Mouse (Mus musculus) CD4-positive, CD25-positive, alpha-beta regulatory T cell, adult 4 months (primary cell): ENCODE results near the gene Hnrnpdl. TPM values are rescaled to one million over a fixed set of nuclear protein-coding genes. Genes with fewer than 3 reads are reported as not detected.

ENCODE experiments used
- ATAC-seq: one replicate; pipeline ENCODE4 v1.8.0; 2017
- polyA plus RNA-seq, 2 experiments: library from polyadenylated mRNA; unstranded; fragments of 100-300 nt; shearing (Covaris generic); gene quantifications; one replicate each; pipeline ENCODE4 v1.2.1; 2017

Gene Hnrnpdl
- polyA plus RNA-seq, 2 experiments from 2014 or later, result 120 to 126 TPM

GRCm38 (mm10) chr5:100046096-100046495 is 6.6 kb upstream of the Hnrnpdl start:
- ATAC-seq, result no peak

DNA sequence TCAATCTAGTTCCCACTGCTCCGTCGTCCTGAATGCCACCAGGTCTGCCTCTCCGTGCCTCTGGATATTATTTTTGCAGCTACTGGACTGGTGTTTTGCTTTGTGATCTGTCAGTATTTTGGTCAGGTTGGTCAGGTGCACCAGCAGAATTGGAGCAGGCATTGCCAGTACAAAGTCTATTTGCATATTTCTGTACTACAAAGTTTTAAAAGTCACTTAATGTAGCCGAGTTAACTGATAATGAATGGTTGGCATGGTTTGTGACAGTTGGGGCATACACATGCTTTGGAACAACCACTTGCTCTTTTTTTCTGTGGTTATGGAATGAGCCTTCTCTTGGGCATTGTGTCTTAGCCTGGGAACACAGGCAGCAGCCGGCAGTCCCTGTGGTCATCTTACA is 5.2 kb upstream of the Hnrnpdl start:
- no peak for ATAC-seq

DNA sequence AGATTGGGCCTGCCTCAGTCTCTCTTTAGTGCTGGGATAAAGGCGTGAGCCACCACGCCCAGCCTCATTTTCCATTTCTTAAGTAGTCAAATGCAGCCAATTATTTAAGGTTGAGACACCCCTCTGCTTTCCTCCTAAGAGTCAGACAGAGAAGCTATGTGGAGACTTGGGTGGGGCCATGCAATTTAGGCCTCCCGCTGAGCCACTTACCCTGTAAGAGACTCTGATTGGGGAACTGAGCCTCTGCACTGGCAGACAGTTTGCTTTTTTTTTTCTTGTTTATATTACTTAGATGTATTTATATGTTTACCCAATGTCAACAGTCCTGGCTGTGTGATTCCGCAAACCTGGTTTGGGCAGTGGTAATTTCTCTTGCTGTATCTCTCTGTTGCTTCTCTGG is 4.6 kb upstream of the Hnrnpdl start:
- ATAC-seq, result no peak

DNA sequence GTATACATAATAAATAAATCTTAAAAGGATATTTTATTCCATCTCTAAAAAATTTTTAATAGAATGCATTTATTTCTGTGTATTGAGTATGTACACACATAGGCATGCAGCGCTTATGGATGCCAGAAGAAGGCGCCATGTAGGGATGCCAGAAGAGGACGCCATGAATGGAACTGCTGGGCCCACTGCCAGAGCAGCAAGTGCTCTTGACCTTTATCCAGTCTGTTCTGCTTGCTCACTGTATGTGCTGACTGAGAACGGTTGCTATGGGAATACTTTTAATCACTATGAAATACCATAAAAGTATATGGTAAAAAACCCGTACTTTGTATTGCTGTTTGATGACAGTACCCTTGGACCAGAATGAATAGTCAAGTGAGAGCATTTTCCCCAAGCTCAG is 3.9 kb upstream of the Hnrnpdl start:
- ATAC-seq, result no peak

- no peak for ATAC-seq
Measured at GRCm38 (mm10) chr5:100042467-100042866, 3.0 kb upstream of the Hnrnpdl start.

- no peak for ATAC-seq
Measured at GRCm38 (mm10) chr5:100041272-100041671, 1.8 kb upstream of the Hnrnpdl start.

DNA sequence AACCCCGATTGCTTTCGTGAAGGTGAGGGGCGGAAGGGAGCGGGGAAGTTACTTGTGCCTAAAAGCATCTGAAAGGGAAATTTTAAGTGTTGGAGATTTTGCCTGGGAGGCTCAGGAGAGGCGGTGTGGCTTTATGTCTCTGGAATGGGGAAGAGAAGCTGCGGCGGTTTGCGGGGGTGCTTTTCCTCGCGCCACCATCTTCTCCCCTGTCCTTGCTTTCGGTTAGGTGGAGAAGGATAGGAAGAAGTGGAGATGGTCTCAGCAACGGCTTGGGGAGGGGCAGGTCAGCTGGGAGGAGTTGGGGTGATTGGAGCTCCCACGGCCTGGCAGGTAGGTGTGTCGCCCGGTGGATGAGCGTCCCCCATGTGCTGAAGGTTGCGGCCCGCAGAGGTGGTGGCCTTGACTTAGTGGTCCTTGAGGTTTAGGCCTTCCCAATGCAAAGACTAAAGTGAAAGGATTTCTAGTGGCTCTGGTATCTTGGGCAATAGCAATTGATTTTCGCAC is 869 bp upstream of the Hnrnpdl start:
- peak; percentile 4 for ATAC-seq

- peak; percentile 63 for ATAC-seq
Measured at GRCm38 (mm10) chr5:100038714-100039601, 506 bp downstream of the Hnrnpdl start.

DNA sequence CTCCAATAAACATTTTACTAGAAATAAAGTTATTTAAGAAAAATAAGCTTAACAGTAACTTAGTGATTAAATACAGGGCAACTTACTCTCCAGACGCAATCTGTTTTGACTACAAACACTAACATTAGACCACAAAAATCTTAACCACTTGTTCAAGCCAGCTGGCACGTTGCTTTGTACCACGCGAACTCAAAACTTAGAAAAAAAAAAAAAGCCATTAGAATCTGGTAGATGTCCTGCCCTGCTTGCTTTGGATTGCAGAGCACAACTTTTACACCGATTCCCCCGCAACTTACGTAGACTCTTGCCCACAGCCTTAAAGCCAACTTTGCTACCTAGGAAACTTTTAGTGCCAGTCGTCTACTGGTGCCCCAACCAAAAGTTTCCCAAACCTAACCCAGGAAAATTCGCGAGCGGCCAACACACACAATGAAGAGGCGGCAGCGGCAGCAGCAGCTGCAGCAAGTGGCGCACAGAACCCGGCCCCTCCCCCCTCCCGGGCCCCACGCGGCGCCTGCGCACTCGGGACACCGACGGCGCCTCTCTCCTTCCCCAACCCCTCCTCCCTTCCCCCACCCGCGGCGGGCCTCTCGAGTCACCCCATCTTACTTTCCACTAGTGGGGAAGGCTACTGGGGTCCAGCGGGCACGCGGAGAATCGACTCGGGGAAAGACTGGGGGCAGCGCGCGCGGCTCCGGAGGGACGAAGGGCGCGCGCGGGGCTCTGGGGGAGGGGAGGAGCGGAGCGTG is 1.3 kb downstream of the Hnrnpdl start:
- ATAC-seq, result peak; percentile 18

- ATAC-seq, result no peak
Measured at GRCm38 (mm10) chr5:100036681-100037080, 2.8 kb downstream of the Hnrnpdl start.

DNA sequence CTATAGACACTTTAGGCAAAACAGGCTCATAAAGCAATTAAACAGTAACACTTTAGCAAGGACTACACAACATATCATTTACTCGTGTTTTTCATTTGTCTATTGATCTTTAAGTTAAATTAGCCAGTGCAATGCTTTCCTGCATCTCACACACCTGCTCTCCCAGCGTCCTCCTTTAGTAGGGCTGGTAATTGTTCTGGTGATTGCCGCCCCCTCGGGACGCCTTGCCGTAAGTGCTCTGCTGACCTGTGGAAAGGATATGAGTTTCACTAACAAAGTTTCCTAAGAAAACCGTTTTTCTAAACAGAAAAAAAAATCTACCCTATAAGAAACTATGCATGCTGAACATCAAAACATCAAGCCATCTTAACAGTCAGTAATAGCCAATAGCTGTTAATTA is 3.5 kb downstream of the Hnrnpdl start:
- ATAC-seq, result no peak

DNA sequence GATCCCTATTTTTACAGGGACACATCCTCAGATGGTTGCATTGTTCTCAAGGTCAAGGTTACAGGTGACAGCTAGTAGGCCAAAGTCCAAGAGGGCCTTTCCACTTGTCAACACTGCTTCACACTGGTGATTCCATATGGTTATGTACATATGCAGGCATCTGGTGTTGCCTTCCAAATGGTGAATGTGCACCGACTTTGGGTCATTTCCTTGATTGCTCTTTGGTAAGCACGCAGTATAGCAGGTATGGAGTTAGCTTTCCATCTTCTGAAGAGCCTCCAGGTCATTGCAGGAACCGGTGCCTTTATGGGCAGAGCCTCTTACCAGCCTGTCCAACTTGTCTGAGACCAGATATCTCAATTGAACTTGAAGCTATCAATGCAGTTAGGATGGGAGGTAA is 6.8 kb downstream of the Hnrnpdl start:
- no peak for ATAC-seq

DNA sequence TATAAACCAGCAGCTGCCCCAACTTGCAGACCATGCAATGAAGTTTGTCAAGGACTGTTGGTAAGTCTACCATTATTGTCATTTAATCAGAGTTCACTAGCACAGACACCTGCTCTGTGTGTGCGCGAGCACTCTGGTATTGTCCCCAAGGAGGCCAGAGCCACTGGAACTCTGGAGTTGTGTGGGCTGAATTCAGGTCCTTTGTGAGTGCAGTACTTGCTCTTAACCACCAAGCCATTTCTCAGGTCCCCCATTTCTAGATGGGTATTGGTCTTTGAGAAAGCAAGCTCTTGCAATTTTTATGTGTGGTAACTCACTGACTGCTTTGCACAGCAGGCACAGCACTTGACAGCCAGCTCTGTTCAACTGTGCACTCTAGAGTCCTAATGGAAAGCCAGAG is 7.4 kb downstream of the Hnrnpdl start:
- peak; percentile 32 for ATAC-seq

DNA sequence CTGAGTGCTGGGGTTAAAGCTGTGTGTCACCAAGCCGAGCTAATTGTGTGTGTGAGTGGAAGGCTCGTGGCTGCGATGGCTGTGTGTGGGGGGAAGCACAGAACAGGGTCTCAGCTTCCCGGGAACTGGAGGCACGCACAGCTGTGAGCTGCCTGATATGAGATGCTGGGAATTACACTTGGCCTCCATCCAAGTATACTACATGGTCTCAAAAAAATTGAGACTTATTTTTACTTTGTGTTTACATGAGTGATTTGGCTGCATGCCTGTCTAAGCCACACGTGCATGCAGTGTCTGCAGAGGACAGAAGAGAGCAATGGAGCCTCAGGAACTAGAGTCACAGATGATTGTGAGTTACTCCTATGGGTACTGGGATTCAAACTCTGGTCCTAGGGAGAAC is 9.4 kb downstream of the Hnrnpdl start:
- no peak for ATAC-seq

DNA sequence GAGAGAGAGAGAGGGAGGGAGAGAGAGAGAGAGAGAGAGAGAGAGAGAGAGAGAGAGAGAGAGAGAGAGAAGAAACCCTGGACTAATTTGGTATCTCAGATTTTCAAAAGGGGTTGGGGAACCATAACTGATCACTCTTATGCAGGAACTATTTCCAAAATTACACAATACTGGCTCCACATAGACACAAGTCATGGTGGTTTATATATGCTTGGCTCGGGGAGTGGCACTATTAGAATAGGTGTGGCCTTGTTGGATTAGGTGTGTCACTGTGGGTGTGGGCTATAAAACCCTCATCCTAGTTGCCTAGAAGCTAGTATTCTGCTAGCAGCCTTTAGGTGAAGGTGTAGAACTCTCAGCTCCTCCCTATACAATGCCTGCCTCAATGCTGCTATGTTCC is 14.6 kb downstream of the Hnrnpdl start:
- no peak for ATAC-seq

DNA sequence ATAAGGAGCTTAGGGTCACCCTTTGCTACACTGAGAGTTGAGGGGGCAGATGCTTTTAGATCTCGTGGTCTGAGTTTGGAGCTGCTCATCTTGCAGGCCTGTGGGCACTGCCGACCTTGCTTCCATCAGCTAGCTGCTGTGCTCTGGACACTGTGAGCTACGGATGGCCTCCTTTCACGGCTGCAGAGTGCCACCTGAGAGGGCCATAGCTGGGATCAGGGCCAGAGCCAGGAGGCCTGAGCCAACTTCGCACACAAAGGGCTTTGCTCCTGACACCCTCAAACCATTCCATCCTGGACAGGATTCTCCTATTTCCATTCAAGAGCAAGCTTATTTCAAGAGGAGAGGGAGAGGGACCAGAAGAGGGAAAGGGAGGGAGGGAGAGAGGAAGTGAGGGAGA is 15.1 kb downstream of the Hnrnpdl start:
- no peak for ATAC-seq

DNA sequence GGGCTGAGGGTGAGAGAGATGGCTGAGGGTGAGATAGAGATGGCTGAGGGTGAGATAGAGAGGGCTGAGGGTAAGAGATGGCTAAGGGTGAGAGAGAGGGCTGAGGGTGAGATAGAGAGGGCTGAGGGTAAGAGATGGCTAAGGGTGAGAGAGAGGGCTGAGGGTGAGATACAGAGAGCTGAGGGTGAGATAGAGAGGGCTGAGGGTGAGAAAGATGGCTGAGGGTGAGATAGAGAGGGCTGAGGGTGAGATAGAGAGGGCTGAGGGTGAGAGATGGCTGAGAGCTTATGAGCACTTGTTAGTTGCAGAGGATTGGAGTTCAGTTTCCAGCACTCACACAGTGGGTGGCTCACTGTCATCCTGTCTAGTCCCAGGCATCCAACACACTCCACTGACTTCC is 19.4 kb downstream of the Hnrnpdl start:
- no peak for ATAC-seq

DNA sequence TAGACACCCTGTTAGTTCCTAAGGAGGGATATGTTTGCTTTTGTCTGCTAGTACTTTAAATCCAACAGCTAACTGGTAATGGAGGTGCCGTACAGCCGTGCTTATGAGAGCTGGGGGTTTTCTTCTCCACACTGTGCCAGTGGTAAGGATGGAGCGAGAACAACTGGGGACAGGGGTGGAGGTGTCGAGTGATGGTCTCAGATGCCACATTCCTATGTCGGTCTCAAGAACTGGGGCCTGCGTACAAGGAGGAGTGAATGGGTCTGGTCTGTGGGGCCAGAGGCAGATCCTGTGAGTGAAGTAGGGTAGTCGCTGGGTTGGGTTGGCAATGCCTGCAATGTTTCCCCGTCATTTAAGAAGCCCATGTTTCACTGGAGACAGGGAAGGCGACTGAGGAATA is 26.9 kb downstream of the Hnrnpdl start:
- ATAC-seq, result no peak

DNA sequence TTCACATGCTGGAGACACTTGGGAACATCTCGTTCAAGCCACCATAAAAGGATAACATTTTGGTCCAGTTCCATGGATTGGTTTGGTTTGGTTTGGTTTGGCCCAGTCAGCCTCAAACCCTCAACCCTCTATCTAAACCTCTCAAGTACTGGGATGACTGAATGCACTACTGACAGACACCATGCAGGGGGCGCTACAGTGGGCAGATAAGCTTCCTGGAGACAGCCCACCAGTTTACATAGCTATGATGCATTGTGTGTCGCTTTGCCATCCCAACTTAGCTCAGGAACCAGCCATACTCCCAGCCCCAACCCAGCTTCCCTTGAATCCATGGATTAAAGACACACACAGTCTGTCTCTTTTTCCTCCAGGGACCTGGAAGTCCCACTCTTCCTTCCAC is 31.0 kb downstream of the Hnrnpdl start:
- ATAC-seq, result no peak

GRCm38 (mm10) chr5:100007040-100007375 is 32.5 kb downstream of the Hnrnpdl start:
- ATAC-seq, result peak; percentile 47

DNA sequence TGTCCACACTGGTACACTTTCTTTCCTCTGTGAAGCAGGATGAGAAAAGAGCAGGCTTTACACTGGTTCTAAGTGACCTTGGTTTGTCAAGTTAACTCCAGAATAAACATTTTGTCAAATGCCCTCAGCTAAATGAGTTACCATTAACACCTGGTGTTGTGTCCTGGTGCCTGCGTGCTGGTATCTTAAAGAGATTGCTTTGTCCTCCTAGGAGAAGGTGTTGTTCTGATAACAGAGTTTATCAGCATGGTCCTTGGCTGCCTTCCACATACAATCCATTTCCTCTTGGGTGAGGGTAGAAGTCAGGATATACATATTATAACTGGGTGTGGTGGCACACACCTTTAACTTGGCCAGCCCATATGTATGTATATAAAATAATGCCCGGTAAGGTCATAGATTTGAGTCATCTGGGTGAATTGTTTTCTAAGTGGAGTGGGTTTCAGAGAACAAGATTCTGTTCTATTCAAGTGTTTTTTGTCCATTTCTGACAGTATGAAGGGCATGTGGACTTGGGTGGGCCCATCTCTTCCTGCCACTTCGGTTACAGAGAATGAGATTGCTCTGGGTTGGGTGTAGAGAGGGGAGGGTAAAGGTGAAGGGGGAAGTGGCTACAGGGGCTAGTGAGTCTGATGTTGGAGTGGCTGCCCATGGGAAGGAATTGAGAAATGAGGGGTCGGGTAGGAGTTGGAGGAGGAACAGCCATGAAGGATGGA is 33.0 kb downstream of the Hnrnpdl start:
- ATAC-seq, result no peak

DNA sequence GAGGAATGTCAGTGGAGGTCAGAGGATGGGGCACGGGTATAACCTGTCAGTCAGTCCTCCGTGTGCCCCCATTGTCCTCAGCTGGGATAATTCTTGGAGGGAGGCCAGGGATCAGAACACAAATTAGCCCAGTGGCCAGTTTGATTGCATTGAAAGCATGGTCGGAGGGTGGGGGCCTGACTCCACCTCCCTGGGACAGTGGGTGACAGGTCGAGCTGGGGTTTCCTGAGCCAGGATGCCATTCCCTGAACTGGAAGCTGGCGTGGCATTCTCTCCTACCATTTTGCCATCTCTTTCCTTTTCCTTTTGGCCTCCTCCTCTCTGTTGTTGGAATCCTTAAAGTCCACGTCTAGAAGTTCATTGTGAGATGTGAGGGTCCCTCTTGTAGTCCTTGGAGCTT is 33.6 kb downstream of the Hnrnpdl start:
- ATAC-seq, result no peak

GRCm38 (mm10) chr5:100005431-100005830 is 34.0 kb downstream of the Hnrnpdl start:
- ATAC-seq, result no peak
